Mouse (Mus musculus): Measurements from ENCODE around the gene Vmn1r70.

The Vmn1r70 gene

DNA sequence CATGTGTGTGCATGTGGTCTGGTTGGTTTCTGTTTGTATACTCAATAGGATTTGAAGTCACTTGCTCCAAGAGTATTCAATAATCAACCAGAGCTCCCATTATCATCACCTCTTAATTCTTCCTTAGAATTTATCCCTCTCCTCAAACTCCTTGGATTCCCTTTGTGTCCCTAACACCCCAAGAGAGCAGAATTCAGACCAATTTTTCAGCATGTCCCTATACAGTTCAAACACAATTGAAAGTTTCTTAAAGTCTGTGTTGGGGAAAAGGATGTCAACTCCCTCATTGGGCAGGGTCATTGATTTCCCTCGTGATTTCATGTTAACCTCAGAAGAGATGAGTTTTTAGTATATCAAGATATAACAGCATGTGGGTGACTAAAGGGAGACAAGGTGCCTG is at the start of gene Vmn1r70:
Vmn1r70 (plus strand) TSS at position 301 of the 400 bp plus-strand sequence.
- no peak for DNase-seq

- DNase-seq = no peak
These were observed 17.8 kb upstream of the Vmn1r70 start, which contains the start of gene Vmn1r69 for GRCm38 (mm10) chr7:10613559-10613958. Gene Vmn1r69 (minus strand): TSS chr7:10613659.
